Mouse (Mus musculus) liver, embryonic 11.5 days (tissue): Measurements from ENCODE around the gene Mprip. TPM values are rescaled to one million over a fixed set of nuclear protein-coding genes. Genes with fewer than 3 reads are reported as not detected.

Source experiments
- ATAC-seq: fragments of 200-750 bp; cut with Nextera tagmentation; replicated peaks from 2 replicates; pipeline ENCODE4 v1.8.0; 2017; ENCODE audit warnings: moderate number of reproducible peaks, mild to moderate bottlenecking, moderate TSS enrichment, moderate library complexity; ENCODE audit not compliant: low FRiP score
- DNase-seq: peaks from one replicate; pipeline ENCODE4 v3.0.0-alpha.2; 2017; ENCODE audit warnings: low spot score
- H3K27ac ChIP-seq: fragments of 300-500 bp; sonication (generic); 2 replicates; pipeline ENCODE4 v1.5.1; 2014; ENCODE audit warnings: mild to moderate bottlenecking, low read depth, low read length, control low read depth
- H3K27me3 ChIP-seq: fragments of 300-500 bp; sonication (generic); replicated peaks from 2 replicates; pipeline ENCODE4 v1.6.1; 2014; ENCODE audit warnings: low read length, mixed read lengths; ENCODE audit not compliant: control insufficient read depth, insufficient read depth
- H3K36me3 ChIP-seq: fragments of 300-500 bp; sonication (generic); 2 replicates; pipeline ENCODE4 v1.6.1; 2014; ENCODE audit warnings: mild to moderate bottlenecking, low read length, moderate library complexity, mixed read lengths; ENCODE audit not compliant: control insufficient read depth, insufficient read depth
- H3K4me1 ChIP-seq: fragments of 300-500 bp; sonication (generic); replicated peaks from 2 replicates; pipeline ENCODE4 v1.6.1; 2014; ENCODE audit warnings: low read length, mixed read lengths; ENCODE audit not compliant: control insufficient read depth, insufficient read depth
- H3K4me2 ChIP-seq: fragments of 300-500 bp; sonication (generic); 2 replicates; pipeline ENCODE4 v1.6.1; 2014; ENCODE audit warnings: mild to moderate bottlenecking, control low read depth, moderate library complexity
- H3K4me3 ChIP-seq: fragments of 300-500 bp; sonication (generic); 2 replicates; pipeline ENCODE4 v1.5.1; 2014; ENCODE audit warnings: low read depth, low read length, control low read depth
- H3K9ac ChIP-seq: fragments of 300-500 bp; sonication (generic); 2 replicates; pipeline ENCODE4 v1.6.1; 2014; ENCODE audit warnings: low read depth, low read length, control low read depth
- H3K9me3 ChIP-seq: fragments of 300-500 bp; sonication (generic); 2 replicates; pipeline ENCODE4 v1.6.1; 2016; ENCODE audit warnings: low read length, inconsistent platforms, mixed read lengths; ENCODE audit not compliant: control insufficient read depth
- WGBS: fragments of 180-500 bp; shearing (Covaris S2); extraction: QIAGEN DNeasy Blood & Tissue Kit; methylation state at CpG from one replicate; pipeline ENCODE4 v1.1.7; 2014; 5-methylcytosine and 5-hydroxymethylcytosine counted together
- polyA plus RNA-seq: library from polyadenylated mRNA; unstranded; fragments of >200 nt; fragmentation: Nextera tagmentation; extraction: Ambion mirVana; gene quantifications from 2 replicates; pipeline ENCODE4 v1.2.1, GENCODE M21; 2014

Mprip gene
- polyA plus RNA-seq, 1 experiment from 2014 or later, result 46.7 TPM

DNA sequence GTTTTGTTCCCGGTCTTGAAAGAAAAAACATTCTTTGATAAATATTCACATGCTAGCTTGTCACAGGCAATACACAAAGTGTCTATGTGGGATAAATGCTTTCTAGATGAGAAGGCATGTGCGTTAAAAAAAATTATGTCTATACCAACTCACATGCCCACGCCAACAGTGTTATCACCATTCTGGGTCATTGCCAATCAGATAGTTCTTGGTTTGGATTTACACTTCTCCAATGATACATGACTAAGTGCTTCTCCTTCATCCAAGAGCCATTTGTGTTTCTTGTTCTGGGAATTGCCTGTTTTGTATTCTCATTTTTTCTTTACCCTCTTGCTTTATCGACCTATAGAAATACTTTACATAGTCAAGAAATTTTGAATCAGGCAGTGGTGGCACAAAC is 29.1 kb upstream of the Mprip start:
- ATAC-seq, result no peak
- Histone ChIP-seq H3K4me2 (no peak overlapping the region), H3K27ac (no peak overlapping the region), H3K4me3 (no peak overlapping the region), H3K9me3 (no peaks in the 10 kb centered on the region), H3K27me3 (peaks cover 3% of the 10 kb centered on the region; the same call in 1 of the 2 replicates), H3K9ac (no peak overlapping the region), H3K4me1 (no peaks in the 10 kb centered on the region), H3K36me3 (no peaks in the 10 kb centered on the region)
- 77% methylated on average over 4 of the region's 4 CpGs for WGBS
- no peak for DNase-seq

DNA sequence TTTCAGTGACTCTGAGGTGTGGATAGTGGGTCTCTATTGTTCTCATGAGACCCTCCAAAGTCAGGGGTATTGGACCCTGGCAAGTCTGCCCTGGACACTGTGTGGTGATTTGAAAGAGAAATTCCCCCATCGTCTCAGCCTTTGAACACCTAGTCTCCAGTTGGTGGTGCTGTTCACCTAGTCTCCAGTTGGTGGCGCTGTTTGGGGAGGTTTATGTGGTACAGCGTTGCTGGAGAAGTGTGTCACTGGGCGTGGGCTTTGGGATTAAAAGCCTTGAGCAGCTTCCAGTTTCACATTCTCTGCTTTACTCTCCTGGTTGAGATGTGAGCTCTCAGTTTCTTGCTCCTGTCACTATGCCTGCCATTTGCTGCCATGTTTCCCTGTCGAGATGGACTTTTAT is 28.1 kb upstream of the Mprip start:
- DNase-seq (peak; percentile 37), ATAC-seq (no peak)
- Histone ChIP-seq H3K27ac (no peak overlapping the region), H3K4me3 (no peak overlapping the region), H3K36me3 (no peaks in the 10 kb centered on the region), H3K27me3 (peaks cover 3% of the 10 kb centered on the region; the same call in 1 of the 2 replicates), H3K9me3 (no peaks in the 10 kb centered on the region), H3K4me1 (no peaks in the 10 kb centered on the region), H3K9ac (no peak overlapping the region), H3K4me2 (no peak overlapping the region)
- 24% methylated on average over 5 of the region's 5 CpGs for WGBS

DNA sequence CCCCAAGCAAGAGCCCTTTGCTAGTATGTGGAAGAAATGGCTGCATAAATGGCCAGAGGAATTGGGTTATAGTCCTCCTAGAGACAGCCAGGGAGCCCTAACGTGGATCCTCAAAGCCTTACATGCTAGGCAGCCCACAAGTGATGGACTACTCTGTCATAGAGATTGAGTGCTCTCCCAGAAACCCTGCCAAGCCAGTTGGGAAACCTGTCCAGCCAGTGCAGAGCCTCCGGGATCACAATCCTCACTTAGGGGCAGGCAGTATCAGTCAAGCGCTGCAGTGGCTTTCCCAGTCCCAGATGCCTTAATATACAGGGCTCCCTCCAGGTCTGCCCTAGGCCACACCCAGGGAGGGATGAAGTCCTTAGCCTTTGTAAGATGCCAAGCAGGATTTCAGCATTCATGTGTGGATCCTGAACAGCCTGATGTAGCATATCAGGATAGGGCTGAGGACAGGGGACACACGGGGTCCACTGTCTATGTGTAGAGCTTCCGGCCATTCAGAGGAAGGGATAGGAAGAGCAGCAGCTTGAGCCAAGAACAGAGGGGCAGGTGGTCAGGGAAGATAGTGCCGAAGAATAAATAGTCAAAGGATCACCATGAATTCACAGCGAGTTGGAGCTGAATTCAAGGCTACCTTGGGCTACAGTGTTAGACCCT is 27.0 kb upstream of the Mprip start:
- Histone ChIP-seq H3K4me2 (no peak overlapping the region), H3K27ac (no peak overlapping the region), H3K27me3 (peaks cover 3% of the 10 kb centered on the region; the same call in 1 of the 2 replicates), H3K4me3 (no peak overlapping the region), H3K9me3 (no peaks in the 10 kb centered on the region), H3K36me3 (no peaks in the 10 kb centered on the region), H3K4me1 (no peaks in the 10 kb centered on the region), H3K9ac (no peak overlapping the region)
- ATAC-seq (no peak), DNase-seq (peak; percentile 26)
- 76% methylated on average over 7 of the region's 7 CpGs for WGBS

DNA sequence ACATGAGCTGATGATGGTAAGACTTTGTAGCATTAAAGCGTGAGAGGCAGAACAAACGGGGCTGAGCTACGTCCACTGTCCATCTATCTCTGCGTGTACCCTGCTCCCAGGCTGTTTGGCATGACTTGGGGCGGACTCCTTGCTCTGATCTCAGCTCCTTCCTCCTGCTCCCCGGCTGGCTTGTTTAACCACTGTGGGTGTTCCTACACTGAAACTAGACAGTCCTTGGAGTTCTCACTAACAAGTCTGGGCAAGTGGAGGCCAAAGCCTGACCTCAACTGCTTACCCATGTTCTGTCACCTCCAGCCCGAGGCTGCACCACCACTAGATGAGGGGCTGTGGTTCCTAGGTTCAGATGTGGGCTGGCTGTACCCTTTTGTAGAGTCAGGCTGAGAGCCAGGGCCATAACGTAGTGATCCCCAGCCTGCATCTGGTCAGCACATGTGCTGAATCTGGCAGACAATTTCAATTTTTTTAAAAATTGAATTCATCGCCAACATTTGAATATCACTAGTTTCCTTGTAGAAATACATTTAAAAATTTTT is 25.8 kb upstream of the Mprip start:
- Histone ChIP-seq H3K4me3 (no peak overlapping the region), H3K4me2 (no peak overlapping the region), H3K27me3 (peaks cover 3% of the 10 kb centered on the region; the same call in 1 of the 2 replicates), H3K36me3 (no peaks in the 10 kb centered on the region), H3K27ac (no peak overlapping the region), H3K9me3 (no peaks in the 10 kb centered on the region), H3K9ac (no peak overlapping the region), H3K4me1 (no peaks in the 10 kb centered on the region)
- WGBS, result 79% methylated on average over 9 of the region's 9 CpGs
- peak; percentile 26 for DNase-seq
- ATAC-seq, result no peak

DNA sequence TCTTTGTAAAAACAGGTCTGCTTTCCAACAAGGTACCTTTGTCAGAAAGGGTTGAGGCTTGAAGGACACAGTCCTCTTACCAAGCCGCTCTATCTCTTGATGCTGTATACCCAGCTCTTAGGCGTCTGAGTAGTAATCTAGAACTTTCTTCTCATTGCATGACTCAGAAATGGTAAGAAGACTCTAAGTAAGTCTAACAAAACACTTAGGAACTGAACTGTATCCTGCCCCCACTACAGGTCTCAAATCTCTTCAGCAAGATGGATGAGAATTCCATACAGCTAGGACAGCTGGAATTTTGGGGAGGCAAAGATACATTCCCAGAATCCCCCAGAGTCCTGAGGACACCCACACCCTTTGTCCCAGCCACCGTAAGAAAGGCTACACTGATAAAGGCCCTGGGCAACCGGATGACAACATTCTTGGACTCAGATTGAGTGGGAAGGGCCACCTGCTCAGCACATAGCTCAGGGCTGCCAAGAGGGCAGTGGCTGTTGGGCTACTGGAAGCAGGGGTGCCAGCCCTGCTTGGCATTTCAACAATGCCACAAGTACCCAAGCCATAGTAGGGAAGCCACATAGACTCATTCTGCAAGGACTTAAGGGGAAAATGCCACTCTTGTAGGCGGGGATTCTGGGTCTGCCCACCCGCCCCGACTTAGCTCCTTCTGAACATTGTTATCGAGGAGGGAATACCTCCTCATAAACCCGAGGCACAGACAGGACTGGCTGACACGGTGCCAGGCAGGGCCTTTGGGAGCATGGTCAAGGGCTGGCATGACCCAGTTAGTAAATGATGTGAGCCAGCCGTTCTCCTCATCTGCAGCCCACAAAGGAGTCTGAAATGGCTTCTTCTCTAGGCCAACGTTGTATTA is 25.0 kb upstream of the Mprip start:
- Histone ChIP-seq H3K27ac (no peak overlapping the region), H3K4me3 (no peak overlapping the region), H3K36me3 (no peaks in the 10 kb centered on the region), H3K9ac (no peak overlapping the region), H3K27me3 (peaks cover 3% of the 10 kb centered on the region; the same call in 1 of the 2 replicates), H3K9me3 (no peaks in the 10 kb centered on the region), H3K4me1 (no peaks in the 10 kb centered on the region), H3K4me2 (no peak overlapping the region)
- DNase-seq, result peak; percentile 29
- 77% methylated on average over 12 of the region's 12 CpGs for WGBS
- no peak for ATAC-seq

DNA sequence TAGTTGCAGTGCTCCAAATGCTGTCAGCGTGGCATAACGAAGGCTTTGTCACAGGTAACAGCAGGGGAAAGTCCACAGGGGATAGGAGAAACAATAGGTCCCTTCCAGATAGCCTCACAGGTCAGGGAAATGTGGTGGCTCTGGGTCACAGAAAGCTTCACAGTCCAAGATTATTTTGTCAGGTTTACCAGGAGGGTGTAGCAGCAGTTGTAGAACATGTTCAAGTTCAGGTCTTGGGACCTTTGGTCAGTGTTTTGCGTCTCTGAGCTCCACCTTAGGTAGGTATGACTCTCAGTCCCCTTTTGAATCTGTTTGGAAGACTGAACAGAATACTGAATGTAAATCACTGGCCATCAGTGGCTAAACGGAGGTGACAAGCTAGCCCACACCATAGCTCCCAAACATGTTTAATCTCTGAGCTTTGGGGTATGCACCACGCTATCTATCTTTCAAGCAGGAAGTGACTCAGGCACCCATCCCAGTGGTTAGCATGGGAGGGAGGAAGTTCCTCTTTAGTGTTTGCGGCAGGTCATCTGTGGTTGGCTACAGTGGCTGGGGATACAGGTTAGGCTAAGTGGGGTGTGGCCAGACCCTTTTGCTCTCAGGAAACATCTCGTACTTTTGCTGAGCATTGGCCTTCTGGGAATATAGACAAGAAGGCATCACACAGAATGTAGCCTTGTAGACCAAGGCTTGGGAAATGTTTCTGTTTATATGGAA is 24.2 kb upstream of the Mprip start:
- no peaks in the 10 kb centered on the region for H3K36me3 ChIP-seq
- peaks cover 3% of the 10 kb centered on the region; the same call in 1 of the 2 replicates for H3K27me3 ChIP-seq
- DNase-seq, result peak; percentile 26
- no peak overlapping the region for H3K4me3 ChIP-seq
- H3K4me1 ChIP-seq, result no peaks in the 10 kb centered on the region
- no peak for ATAC-seq
- H3K27ac ChIP-seq, result no peak overlapping the region
- H3K9me3 ChIP-seq, result no peaks in the 10 kb centered on the region
- WGBS, result 53% methylated on average over 7 of the region's 7 CpGs
- H3K4me2 ChIP-seq, result no peak overlapping the region
- no peak overlapping the region for H3K9ac ChIP-seq

GRCm38 (mm10) chr11:59639957-59640643 is 21.0 kb upstream of the Mprip start:
- Histone ChIP-seq H3K4me3 (no peak overlapping the region), H3K4me2 (no peak overlapping the region), H3K36me3 (no peaks in the 10 kb centered on the region), H3K27ac (no peak overlapping the region), H3K4me1 (no peaks in the 10 kb centered on the region), H3K9me3 (no peaks in the 10 kb centered on the region), H3K27me3 (0 out of 2 replicates have a peak, but pooled peaks cover 3% of the 10 kb centered on the region), H3K9ac (no peak overlapping the region)
- DNase-seq, result no peak
- WGBS, result 71% methylated on average over 4 of the region's 4 CpGs
- no peak for ATAC-seq

- no peaks in the 10 kb centered on the region for H3K4me1 ChIP-seq
- no peak overlapping the region for H3K9ac ChIP-seq
- no peaks in the 10 kb centered on the region for H3K36me3 ChIP-seq
- 0 out of 2 replicates have a peak, but pooled peaks cover under 1% of the 10 kb centered on the region for H3K27me3 ChIP-seq
- ATAC-seq (no peak), DNase-seq (no peak)
- H3K4me3 ChIP-seq, result no peak overlapping the region
- H3K4me2 ChIP-seq, result no peak overlapping the region
- 63% methylated on average over 5 of the region's 5 CpGs for WGBS
- no peaks in the 10 kb centered on the region for H3K9me3 ChIP-seq
- H3K27ac ChIP-seq, result no peak overlapping the region
These were observed 19.9 kb upstream of the Mprip start for GRCm38 (mm10) chr11:59641227-59641626.
